Mouse (Mus musculus): ENCODE data around the gene Fam198b.

- TF ChIP-seq CTCF (IDR thresholded peaks at IDR 0.05; ENCODE audit: extremely low read depth, insufficient read depth, insufficient read length, insufficient replicate concordance): no peak
- TF ChIP-seq POLR2A (IDR thresholded peaks at IDR 0.05; ENCODE audit: low read depth, low read length): no peak
Observed at GRCm38 (mm10) chr3:79990480-79990879, 106.1 kb downstream of the Fam198b start.

Data from spleen, adult 2 months (tissue).